Mouse (Mus musculus): ENCODE results near the gene Tkfc.

DNA sequence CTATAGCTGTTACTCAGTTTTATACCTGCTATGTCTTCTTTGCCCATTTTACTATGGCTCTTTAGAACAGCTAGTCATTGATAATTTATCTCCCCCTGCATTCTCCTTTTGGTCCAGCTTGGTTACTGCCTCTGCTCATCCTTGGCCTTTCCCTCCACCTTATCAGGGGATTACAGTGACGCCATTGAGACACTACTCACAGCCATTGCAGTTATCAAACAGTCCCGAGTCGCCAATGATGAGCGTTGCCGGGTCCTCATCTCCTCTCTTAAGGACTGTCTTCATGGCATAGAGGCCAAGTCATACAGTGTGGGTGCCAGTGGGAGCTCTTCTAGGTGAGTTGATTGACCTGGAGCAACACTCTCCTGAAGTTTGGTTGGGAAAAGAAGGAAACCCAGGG lies 66.0 kb downstream of the Tkfc start:
- no peak for TF ChIP-seq POLR2A (IDR thresholded peaks at IDR 0.05; ENCODE audit: extremely low read depth, insufficient read depth, low read length)
- TF ChIP-seq CTCF (IDR thresholded peaks at IDR 0.05; ENCODE audit: extremely low read depth, insufficient read depth, low read length), result no peak
